Mouse (Mus musculus): ENCODE results near the gene Tgm6. TPM values are rescaled to one million over a fixed set of nuclear protein-coding genes. Genes with fewer than 3 reads are reported as not detected.

Gene Tgm6
- polyA plus RNA-seq, 1 experiment, result not detected

Other genes with a start within 250 kb of the Tgm6 start
- not detected in 2 replicates for gene Tgm3, start 100.1 kb upstream of the Tgm6 start, polyA plus RNA-seq (2012; ENCODE audit: insufficient read depth, insufficient read length, missing spikeins)
- 86.8 and 89.5 TPM in 2 replicates for gene Snrpb, start 67.0 kb downstream of the Tgm6 start, polyA plus RNA-seq (2012; ENCODE audit: insufficient read depth, insufficient read length, missing spikeins)
- gene Tmc2, start 82.8 kb downstream of the Tgm6 start, polyA plus RNA-seq (2012; ENCODE audit: insufficient read depth, insufficient read length, missing spikeins), result not detected in 2 replicates
- gene Nop56, start 162.0 kb downstream of the Tgm6 start, polyA plus RNA-seq (2012; ENCODE audit: insufficient read depth, insufficient read length, missing spikeins), result 19.8 and 20.3 TPM in 2 replicates
- gene Idh3b, start 172.1 kb downstream of the Tgm6 start, polyA plus RNA-seq (2012; ENCODE audit: insufficient read depth, insufficient read length, missing spikeins), result 2,344 and 2,540 TPM in 2 replicates
- gene Ebf4, start 182.8 kb downstream of the Tgm6 start, polyA plus RNA-seq (2012; ENCODE audit: insufficient read depth, insufficient read length, missing spikeins), result 0.46 TPM in 1 of 2 replicates, not detected in the other